Mouse (Mus musculus): ENCODE results near the gene Tmc6. TPM values are rescaled to one million over a fixed set of nuclear protein-coding genes. Genes with fewer than 3 reads are reported as not detected.

The Tmc6 gene
- polyA plus RNA-seq, 1 experiment from 2014 or later: 27.2 TPM

DNA sequence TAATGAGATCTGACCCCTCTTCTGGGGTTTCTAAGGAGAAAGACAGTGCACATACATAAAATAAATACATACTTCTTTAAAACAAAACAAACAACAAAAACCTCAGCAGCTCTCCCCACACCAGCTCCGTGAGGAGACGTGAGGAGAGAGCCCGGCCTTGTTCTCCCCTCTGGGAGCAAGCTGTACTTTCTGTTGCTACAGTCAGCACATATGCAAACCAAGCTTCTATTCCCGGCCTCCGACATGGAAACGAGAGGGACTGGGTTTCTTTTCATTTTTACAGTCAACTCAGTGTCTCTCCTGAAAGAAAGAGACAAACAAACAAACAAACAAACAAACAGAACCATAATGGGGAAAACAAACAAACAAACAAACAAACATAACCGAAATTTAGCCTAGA, 18.0 kb upstream of the Tmc6 start:
- no peak overlapping the region for H3K9ac ChIP-seq (ENCODE audit: low read depth, low read length)
- WGBS: 86% methylated on average over 7 of the region's 7 CpGs
- no peaks in the 10 kb centered on the region for H3K4me1 ChIP-seq (ENCODE audit: control insufficient read depth, insufficient read depth, low read length)

DNA sequence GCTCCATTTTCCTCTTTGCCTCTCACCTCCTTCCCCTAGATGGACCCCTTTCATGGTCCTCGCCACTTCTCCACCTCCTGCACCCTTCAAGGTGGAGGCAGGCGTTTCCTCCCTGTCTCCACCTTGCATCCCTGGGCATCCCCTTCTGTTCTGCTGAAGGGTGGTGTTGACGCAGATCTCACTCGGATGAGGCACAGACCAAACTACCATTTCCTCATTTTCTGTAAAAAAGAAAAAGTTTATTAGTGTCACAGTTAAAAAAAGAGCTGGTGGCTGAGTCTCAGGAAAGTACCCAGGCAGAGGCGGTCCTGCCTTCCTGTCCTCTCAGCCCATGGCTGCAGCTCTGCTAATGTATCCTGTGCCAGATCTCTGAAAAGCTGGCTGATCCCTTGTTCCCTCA, 17.2 kb upstream of the Tmc6 start:
- no peak overlapping the region for H3K27ac ChIP-seq (ENCODE audit: low read depth, low read length)
- no peak overlapping the region for H3K4me2 ChIP-seq (replicated peaks; ENCODE audit: low read depth, low read length)
- H3K4me1 ChIP-seq (ENCODE audit: control insufficient read depth, insufficient read depth, low read length): no peaks in the 10 kb centered on the region
- no peak overlapping the region for H3K4me3 ChIP-seq (ENCODE audit: low read length)
- no peaks in the 10 kb centered on the region for H3K9me3 ChIP-seq (ENCODE audit: control insufficient read depth, low read length)
- WGBS: 71% methylated on average over 5 of the region's 5 CpGs
- ATAC-seq (ENCODE audit: low FRiP score, low TSS enrichment): no peak
- no peak overlapping the region for H3K9ac ChIP-seq (ENCODE audit: low read depth, low read length)
- H3K27me3 ChIP-seq (ENCODE audit: control insufficient read depth, insufficient read depth, low read length): no peaks in the 10 kb centered on the region
- H3K36me3 ChIP-seq (ENCODE audit: control insufficient read depth, insufficient read depth, low read length): no peaks in the 10 kb centered on the region

More for the DNA sequence above, 18.0 kb upstream of the Tmc6 start:
- ATAC-seq (ENCODE audit: low FRiP score, low TSS enrichment): no peak
- H3K4me3 ChIP-seq (ENCODE audit: low read length): no peak overlapping the region
- no peaks in the 10 kb centered on the region for H3K27me3 ChIP-seq (ENCODE audit: control insufficient read depth, insufficient read depth, low read length)
- no peak overlapping the region for H3K27ac ChIP-seq (ENCODE audit: low read depth, low read length)
- no peaks in the 10 kb centered on the region for H3K36me3 ChIP-seq (ENCODE audit: control insufficient read depth, insufficient read depth, low read length)
- no peaks in the 10 kb centered on the region for H3K9me3 ChIP-seq (ENCODE audit: control insufficient read depth, low read length)
- no peak overlapping the region for H3K4me2 ChIP-seq (replicated peaks; ENCODE audit: low read depth, low read length)

DNA sequence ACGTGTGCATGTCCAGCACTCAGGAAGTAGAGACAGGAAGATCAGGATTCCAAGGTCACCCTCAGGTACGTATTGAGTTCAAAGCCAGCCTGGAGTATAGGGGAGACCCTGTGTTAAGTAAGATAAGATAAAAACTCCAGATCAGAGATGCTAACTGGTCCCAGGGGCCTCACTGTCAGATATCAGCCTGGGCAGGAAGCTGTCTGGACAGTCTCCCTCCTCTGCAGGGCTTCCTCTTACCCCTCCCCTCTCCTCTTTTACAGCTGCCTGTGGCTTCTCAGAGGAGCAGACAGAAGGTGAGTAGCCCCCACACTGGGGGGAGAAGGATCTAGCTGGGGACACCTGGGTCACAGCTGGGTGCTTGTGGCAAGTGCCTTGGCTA, 16.2 kb upstream of the Tmc6 start:
- no peak overlapping the region for H3K9ac ChIP-seq (ENCODE audit: low read depth, low read length)
- no peaks in the 10 kb centered on the region for H3K4me1 ChIP-seq (ENCODE audit: control insufficient read depth, insufficient read depth, low read length)
- H3K27ac ChIP-seq (ENCODE audit: low read depth, low read length): no peak overlapping the region
- H3K4me3 ChIP-seq (ENCODE audit: low read length): no peak overlapping the region
- H3K9me3 ChIP-seq (ENCODE audit: control insufficient read depth, low read length): no peaks in the 10 kb centered on the region
- 24% methylated on average over 2 of the region's 2 CpGs for WGBS
- 0 out of 2 replicates have a peak, but pooled peaks have one; percentile 28 for ATAC-seq (ENCODE audit: low FRiP score, low TSS enrichment)
- no peak overlapping the region for H3K4me2 ChIP-seq (replicated peaks; ENCODE audit: low read depth, low read length)
- H3K27me3 ChIP-seq (ENCODE audit: control insufficient read depth, insufficient read depth, low read length): no peaks in the 10 kb centered on the region
- H3K36me3 ChIP-seq (ENCODE audit: control insufficient read depth, insufficient read depth, low read length): no peaks in the 10 kb centered on the region

DNA sequence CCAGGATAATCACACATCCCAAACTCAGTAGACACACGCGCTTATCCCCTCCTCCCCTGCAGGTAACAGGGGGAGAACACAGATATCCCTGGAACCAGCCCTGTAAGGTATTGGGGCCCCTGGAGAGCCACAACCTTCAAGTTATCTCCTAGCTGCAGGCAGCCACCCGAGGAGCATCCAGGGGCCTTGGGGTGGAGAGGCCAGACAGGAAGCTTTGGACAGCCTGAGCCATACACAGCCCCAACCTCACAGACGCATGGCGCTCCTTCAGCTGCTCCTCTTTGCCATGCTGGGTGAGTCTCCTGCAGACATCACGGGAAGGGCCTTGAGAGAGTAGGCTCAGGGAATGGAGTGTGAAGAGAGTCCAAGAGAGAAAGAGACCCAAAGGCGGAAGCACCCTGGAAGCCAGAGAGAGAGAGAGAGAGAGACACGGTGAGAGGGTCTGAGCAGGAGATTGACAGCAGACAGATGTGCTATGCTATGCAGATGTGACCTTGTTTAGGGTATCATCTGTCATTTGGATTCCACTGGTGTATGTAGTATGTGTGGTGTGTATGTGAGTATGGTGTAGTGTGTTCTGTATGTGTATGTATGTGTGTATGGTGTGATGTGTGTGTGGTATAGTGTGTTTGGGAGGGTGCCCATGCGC, 15.6 kb upstream of the Tmc6 start, which contains the start of gene 6030468B19Rik:
6030468B19Rik (plus strand) TSS at position 150 of the 649 bp plus-strand sequence.
- Histone ChIP-seq H3K27ac (ENCODE audit: low read depth, low read length) (no peak within 1 kb of the TSS), H3K9ac (ENCODE audit: low read depth, low read length) (no peak within 1 kb of the TSS), H3K4me1 (ENCODE audit: control insufficient read depth, insufficient read depth, low read length) (no peaks in the 10 kb centered on the region), H3K9me3 (ENCODE audit: control insufficient read depth, low read length) (no peaks in the 10 kb centered on the region), H3K36me3 (ENCODE audit: control insufficient read depth, insufficient read depth, low read length) (no peaks in the 10 kb centered on the region), H3K4me2 (replicated peaks; ENCODE audit: low read depth, low read length) (no peak within 1 kb of the TSS), H3K27me3 (ENCODE audit: control insufficient read depth, insufficient read depth, low read length) (no peaks in the 10 kb centered on the region), H3K4me3 (ENCODE audit: low read length) (no peak within 1 kb of the TSS)
- no peak; the same call in 1 of the 2 replicates for ATAC-seq (ENCODE audit: low FRiP score, low TSS enrichment)
- 47% methylated on average over 9 of the region's 9 CpGs for WGBS

DNA sequence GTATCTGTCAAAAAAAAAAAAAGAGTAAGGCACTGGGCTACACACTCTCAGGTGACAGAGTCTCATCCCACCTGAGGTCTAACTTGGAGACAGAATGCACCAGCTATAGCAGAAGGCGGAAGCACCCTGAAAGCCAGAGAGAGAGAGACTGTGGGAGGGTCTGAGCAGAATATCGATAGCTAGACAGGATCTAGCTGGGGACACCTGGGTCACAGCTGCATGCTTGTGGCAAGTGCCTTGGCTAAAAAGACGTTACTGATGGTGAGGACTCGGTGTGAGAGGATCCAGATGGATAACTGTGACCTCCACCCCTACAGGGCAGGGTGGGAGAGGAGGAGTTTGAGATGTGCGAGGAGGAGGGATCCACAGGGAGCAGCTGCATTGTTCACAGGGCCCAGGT, 15.0 kb upstream of the Tmc6 start:
- H3K27me3 ChIP-seq (ENCODE audit: control insufficient read depth, insufficient read depth, low read length): no peaks in the 10 kb centered on the region
- no peaks in the 10 kb centered on the region for H3K9me3 ChIP-seq (ENCODE audit: control insufficient read depth, low read length)
- no peak overlapping the region for H3K4me2 ChIP-seq (replicated peaks; ENCODE audit: low read depth, low read length)
- no peaks in the 10 kb centered on the region for H3K4me1 ChIP-seq (ENCODE audit: control insufficient read depth, insufficient read depth, low read length)
- no peak overlapping the region for H3K9ac ChIP-seq (ENCODE audit: low read depth, low read length)
- 23% methylated on average over 5 of the region's 5 CpGs for WGBS
- H3K36me3 ChIP-seq (ENCODE audit: control insufficient read depth, insufficient read depth, low read length): no peaks in the 10 kb centered on the region
- no peak overlapping the region for H3K27ac ChIP-seq (ENCODE audit: low read depth, low read length)
- no peak for ATAC-seq (ENCODE audit: low FRiP score, low TSS enrichment)
- H3K4me3 ChIP-seq (ENCODE audit: low read length): no peak overlapping the region

DNA sequence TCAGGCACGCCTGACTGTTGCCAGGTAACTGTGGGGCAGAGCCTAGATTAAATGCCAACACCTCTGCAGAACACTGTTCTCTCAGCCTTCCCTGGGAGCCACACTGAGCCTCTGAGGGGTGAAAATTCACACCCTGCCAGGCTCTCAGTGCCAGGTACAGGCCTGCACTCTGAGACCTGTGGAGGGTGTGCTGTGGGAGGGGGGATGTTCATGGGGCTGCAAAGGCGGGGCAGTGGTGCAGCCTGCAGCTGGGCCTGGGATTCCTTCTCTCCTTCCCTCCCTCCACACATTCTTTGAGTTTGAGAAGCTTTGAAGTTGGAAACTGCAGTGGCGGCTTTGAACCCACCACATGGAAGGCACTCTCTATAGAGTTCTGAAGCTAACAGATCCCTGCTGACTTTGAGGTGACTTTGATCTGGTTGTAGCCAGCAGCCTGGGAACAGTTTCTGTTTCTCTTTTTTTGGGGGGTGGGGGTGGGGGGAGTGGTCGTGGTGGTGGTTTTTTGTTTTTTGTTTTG, 12.1 kb upstream of the Tmc6 start:
- no peak for ATAC-seq (ENCODE audit: low FRiP score, low TSS enrichment)
- Histone ChIP-seq H3K4me2 (replicated peaks; ENCODE audit: low read depth, low read length) (no peak overlapping the region), H3K9ac (ENCODE audit: low read depth, low read length) (no peak overlapping the region), H3K4me3 (ENCODE audit: low read length) (no peak overlapping the region), H3K4me1 (ENCODE audit: control insufficient read depth, insufficient read depth, low read length) (no peaks in the 10 kb centered on the region), H3K9me3 (ENCODE audit: control insufficient read depth, low read length) (no peaks in the 10 kb centered on the region), H3K27me3 (ENCODE audit: control insufficient read depth, insufficient read depth, low read length) (no peaks in the 10 kb centered on the region), H3K27ac (ENCODE audit: low read depth, low read length) (no peak overlapping the region), H3K36me3 (ENCODE audit: control insufficient read depth, insufficient read depth, low read length) (no peaks in the 10 kb centered on the region)
- WGBS: 49% methylated on average over 4 of the region's 4 CpGs

DNA sequence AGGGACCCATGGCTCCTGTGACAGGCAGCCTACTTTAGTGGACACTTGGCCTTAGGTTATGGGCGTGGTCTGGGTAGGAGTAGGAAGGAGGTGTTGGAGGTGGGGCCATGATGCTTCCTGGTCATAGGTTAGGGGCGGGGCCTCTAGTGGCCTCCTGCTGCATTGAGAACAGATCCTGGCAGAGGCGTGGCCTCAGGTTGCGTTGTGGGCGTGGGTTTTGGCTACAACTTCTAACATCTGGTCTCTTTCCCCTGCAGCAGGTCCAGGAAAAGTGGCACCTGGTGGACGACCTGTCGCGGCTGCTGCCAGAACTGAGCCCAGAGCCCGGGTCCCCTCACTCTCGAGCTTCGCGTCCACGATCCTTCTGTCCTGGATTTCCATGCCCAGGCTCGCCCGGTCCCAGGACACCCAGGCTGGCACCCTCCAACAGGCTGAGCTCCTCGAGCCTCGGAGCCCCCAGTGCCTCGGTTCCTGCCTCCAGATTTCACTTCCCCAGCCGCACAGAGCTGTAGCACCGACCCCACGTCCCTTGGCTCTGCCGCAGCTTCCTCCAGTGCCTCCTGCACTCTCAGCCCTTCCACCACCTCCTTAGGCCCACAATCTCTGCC, 10.4 kb upstream of the Tmc6 start:
- Histone ChIP-seq H3K4me1 (ENCODE audit: control insufficient read depth, insufficient read depth, low read length) (no peaks in the 10 kb centered on the region), H3K4me3 (ENCODE audit: low read length) (peak overlapping the region; percentile 11), H3K9me3 (ENCODE audit: control insufficient read depth, low read length) (no peaks in the 10 kb centered on the region), H3K9ac (ENCODE audit: low read depth, low read length) (peak overlapping the region; percentile 47; the same call in 1 of the 2 replicates), H3K27me3 (ENCODE audit: control insufficient read depth, insufficient read depth, low read length) (no peaks in the 10 kb centered on the region), H3K4me2 (replicated peaks; ENCODE audit: low read depth, low read length) (peak overlapping the region; percentile 45), H3K27ac (ENCODE audit: low read depth, low read length) (no peak overlapping the region), H3K36me3 (ENCODE audit: control insufficient read depth, insufficient read depth, low read length) (no peaks in the 10 kb centered on the region)
- WGBS: 10% methylated on average over 22 of the region's 22 CpGs
- ATAC-seq (ENCODE audit: low FRiP score, low TSS enrichment): peak; percentile 71

DNA sequence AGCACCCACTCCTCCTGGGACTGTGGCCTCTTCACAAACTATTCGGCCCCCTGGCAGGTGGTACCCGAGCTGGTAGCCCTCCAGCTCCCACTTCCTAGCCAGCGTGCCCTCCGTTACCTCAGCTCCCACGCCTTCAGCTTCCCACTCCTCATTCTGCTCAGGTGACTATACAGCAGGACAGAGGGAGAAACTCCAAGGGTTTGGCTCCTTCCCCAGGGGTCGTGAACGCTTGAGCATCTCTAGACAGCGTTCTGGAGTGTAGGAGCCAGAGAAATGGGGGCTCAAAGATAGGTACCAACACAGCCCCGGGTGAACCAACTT, 9.4 kb upstream of the Tmc6 start:
- no peak for ATAC-seq (ENCODE audit: low FRiP score, low TSS enrichment)

DNA sequence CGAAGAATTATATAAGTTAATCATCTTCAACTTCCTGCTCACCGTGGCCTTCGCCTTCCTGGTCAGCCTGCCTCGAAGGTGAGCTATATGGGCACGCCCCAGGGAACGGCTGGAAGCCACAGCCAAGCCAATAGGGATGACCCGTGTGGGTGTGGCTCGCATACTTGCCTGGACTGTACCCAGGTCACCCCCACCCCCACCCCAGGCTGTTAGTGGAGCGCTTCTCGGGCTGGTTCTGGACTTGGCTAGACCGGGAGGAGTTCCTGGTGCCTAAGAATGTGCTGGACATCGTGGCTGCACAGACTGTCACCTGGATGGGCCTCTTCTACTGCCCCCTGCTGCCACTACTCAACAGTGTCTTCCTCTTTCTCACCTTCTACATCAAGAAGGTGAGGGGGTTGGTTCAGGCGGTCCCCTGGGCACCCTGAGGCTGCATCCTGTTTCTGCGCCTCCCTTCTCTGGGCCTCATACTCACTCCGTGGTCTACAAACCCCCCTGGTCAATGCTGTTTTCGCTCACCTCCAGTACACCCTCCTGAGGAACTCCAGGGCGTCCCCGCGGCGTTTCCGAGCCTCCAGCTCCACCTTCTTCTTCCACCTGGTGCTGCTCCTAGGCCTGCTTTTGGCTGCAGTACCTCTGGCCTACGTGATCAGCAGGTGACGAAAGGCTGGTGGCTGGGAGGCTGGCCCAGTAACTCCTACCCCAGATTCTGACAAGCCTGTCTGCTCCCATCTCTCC, 8.9 kb upstream of the Tmc6 start:
- Histone ChIP-seq H3K9ac (ENCODE audit: low read depth, low read length) (no peak overlapping the region), H3K9me3 (ENCODE audit: control insufficient read depth, low read length) (no peaks in the 10 kb centered on the region), H3K27ac (ENCODE audit: low read depth, low read length) (no peak overlapping the region; the same call in 1 of the 2 replicates), H3K4me3 (ENCODE audit: low read length) (peak overlapping the region; percentile 14; the same call in 1 of the 2 replicates), H3K4me1 (ENCODE audit: control insufficient read depth, insufficient read depth, low read length) (no peaks in the 10 kb centered on the region), H3K27me3 (ENCODE audit: control insufficient read depth, insufficient read depth, low read length) (no peaks in the 10 kb centered on the region), H3K36me3 (ENCODE audit: control insufficient read depth, insufficient read depth, low read length) (no peaks in the 10 kb centered on the region), H3K4me2 (replicated peaks; ENCODE audit: low read depth, low read length) (peak overlapping the region; percentile 38)
- 31% methylated on average over 23 of the region's 23 CpGs for WGBS
- peak; percentile 43 for ATAC-seq (ENCODE audit: low FRiP score, low TSS enrichment)

More for the DNA sequence above, 9.4 kb upstream of the Tmc6 start:
- Histone ChIP-seq H3K9ac (ENCODE audit: low read depth, low read length) (no peak overlapping the region), H3K4me2 (replicated peaks; ENCODE audit: low read depth, low read length) (no peak overlapping the region), H3K36me3 (ENCODE audit: control insufficient read depth, insufficient read depth, low read length) (no peaks in the 10 kb centered on the region), H3K27ac (ENCODE audit: low read depth, low read length) (no peak overlapping the region), H3K4me1 (ENCODE audit: control insufficient read depth, insufficient read depth, low read length) (no peaks in the 10 kb centered on the region), H3K27me3 (ENCODE audit: control insufficient read depth, insufficient read depth, low read length) (no peaks in the 10 kb centered on the region), H3K9me3 (ENCODE audit: control insufficient read depth, low read length) (no peaks in the 10 kb centered on the region), H3K4me3 (ENCODE audit: low read length) (no peak overlapping the region)
- WGBS: 84% methylated on average over 9 of the region's 9 CpGs
